Mouse (Mus musculus) liver, embryonic 12.5 days (tissue): ENCODE measurements around the gene Ggt1. TPM values are rescaled to one million over a fixed set of nuclear protein-coding genes. Genes with fewer than 3 reads are reported as not detected.

Experiments used
- ATAC-seq: fragments of 200-750 bp; cut with Nextera tagmentation; 2 replicates; pipeline ENCODE4 v1.8.0; 2017; ENCODE audit warnings: moderate number of reproducible peaks, mild to moderate bottlenecking, moderate library complexity
- H3K27ac ChIP-seq: fragments of 300-500 bp; sonication (generic); 2 replicates; pipeline ENCODE4 v1.5.1; 2016; ENCODE audit warnings: mild to moderate bottlenecking
- H3K27me3 ChIP-seq: fragments of 300-500 bp; sonication (generic); replicated peaks from 2 replicates; pipeline ENCODE4 v1.6.1; 2016; ENCODE audit warnings: mild to moderate bottlenecking, moderate library complexity
- H3K36me3 ChIP-seq: fragments of 300-500 bp; sonication (generic); 2 replicates; pipeline ENCODE4 v1.6.1; 2016; ENCODE audit warnings: mild to moderate bottlenecking, moderate library complexity
- H3K4me1 ChIP-seq: fragments of 300-500 bp; sonication (generic); 2 replicates; pipeline ENCODE4 v1.6.1; 2016
- H3K4me2 ChIP-seq: fragments of 300-500 bp; sonication (generic); 2 replicates; pipeline ENCODE4 v1.6.1; 2016; ENCODE audit warnings: mild to moderate bottlenecking, moderate library complexity
- H3K4me3 ChIP-seq: fragments of 300-500 bp; sonication (generic); 2 replicates; pipeline ENCODE4 v1.5.1; 2016; ENCODE audit warnings: mild to moderate bottlenecking, moderate library complexity
- H3K9ac ChIP-seq: fragments of 300-500 bp; sonication (generic); 2 replicates; pipeline ENCODE4 v1.6.1; 2016; ENCODE audit warnings: mild to moderate bottlenecking, moderate library complexity
- H3K9me3 ChIP-seq: fragments of 300-500 bp; sonication (generic); replicated peaks from 2 replicates; pipeline ENCODE4 v1.6.1; 2016; ENCODE audit warnings: mild to moderate bottlenecking, moderate library complexity
- WGBS: fragments of 180-500 bp; shearing (Covaris S2); methylation state at CpG from one replicate; pipeline ENCODE4 v1.1.7; 2016; ENCODE audit not compliant: insufficient replicate concordance; 5-methylcytosine and 5-hydroxymethylcytosine counted together
- polyA plus RNA-seq: library from polyadenylated mRNA; unstranded; fragments of >200 nt; fragmentation: Nextera tagmentation; extraction: Ambion mirVana; gene quantifications from 2 replicates; pipeline ENCODE4 v1.2.1, GENCODE M21; 2016

The Ggt1 gene
- polyA plus RNA-seq, 1 experiment from 2014 or later, result 2.6 TPM

- no peak overlapping the region for H3K4me2 ChIP-seq
- H3K4me1 ChIP-seq, result no peaks in the 10 kb centered on the region
- H3K4me3 ChIP-seq, result no peak overlapping the region
- H3K9ac ChIP-seq, result no peak overlapping the region
- no peaks in the 10 kb centered on the region for H3K9me3 ChIP-seq
- WGBS, result 68% methylated on average over 4 of the region's 4 CpGs
- H3K36me3 ChIP-seq, result no peaks in the 10 kb centered on the region
- no peak for ATAC-seq
- H3K27ac ChIP-seq, result no peak overlapping the region
- 0 out of 2 replicates have a peak, but pooled peaks cover 4% of the 10 kb centered on the region for H3K27me3 ChIP-seq
These were observed 45.8 kb downstream of the Ggt1 start for GRCm38 (mm10) chr10:75607253-75607652.

DNA sequence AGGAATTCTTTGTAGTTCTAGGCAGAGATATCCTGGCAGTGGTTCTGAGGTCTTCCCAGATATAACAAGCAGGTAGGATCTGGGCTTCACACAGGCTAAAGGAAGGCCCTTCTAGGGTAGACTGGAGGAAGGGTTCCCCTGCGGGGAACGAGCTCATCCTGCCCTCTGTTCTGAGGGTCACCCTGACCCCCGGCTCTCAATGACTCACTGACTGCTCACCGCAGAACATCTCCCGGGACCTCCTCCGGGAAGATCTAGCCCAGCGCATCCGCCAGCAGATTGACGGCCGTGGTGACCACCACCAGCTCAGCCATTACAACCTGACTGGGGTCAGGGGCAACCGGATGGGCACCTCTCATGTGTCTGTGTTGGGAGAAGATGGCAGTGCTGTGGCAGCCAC is 47.6 kb downstream of the Ggt1 start:
- H3K27ac ChIP-seq, result no peak overlapping the region
- H3K27me3 ChIP-seq, result 0 out of 2 replicates have a peak, but pooled peaks cover 4% of the 10 kb centered on the region
- no peak overlapping the region for H3K4me2 ChIP-seq
- H3K4me3 ChIP-seq, result no peak overlapping the region
- no peaks in the 10 kb centered on the region for H3K9me3 ChIP-seq
- 72% methylated on average over 11 of the region's 11 CpGs for WGBS
- no peak for ATAC-seq
- no peaks in the 10 kb centered on the region for H3K36me3 ChIP-seq
- no peak overlapping the region for H3K9ac ChIP-seq
- no peaks in the 10 kb centered on the region for H3K4me1 ChIP-seq

DNA sequence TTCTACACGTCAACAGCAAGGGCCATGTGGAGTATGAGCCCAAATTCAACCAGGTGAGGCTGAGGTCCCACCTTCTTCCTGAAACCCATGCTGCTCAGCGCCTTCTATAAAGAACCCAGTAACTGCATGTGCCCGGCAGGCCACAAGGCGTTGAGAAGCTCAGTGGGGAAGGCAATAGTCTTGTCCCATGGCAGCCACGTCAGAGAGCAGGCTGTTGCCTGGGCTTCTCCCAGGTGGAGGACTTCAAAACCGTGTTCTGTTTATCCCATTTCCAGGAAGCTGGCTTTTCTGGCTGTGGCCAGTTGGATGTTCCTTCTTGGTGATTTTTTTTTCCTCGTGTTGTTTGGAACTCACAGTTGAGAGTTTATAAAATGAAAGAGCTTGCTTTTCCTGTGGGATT is 49.1 kb downstream of the Ggt1 start:
- H3K4me2 ChIP-seq, result no peak overlapping the region
- 49% methylated on average over 7 of the region's 7 CpGs for WGBS
- ATAC-seq, result no peak

GRCm38 (mm10) chr10:75616044-75616443 is 54.6 kb downstream of the Ggt1 start:
- Histone ChIP-seq H3K4me3 (no peak overlapping the region), H3K4me2 (no peak overlapping the region), H3K36me3 (no peaks in the 10 kb centered on the region), H3K9me3 (no peaks in the 10 kb centered on the region), H3K4me1 (no peaks in the 10 kb centered on the region), H3K27ac (no peak overlapping the region), H3K27me3 (no peaks in the 10 kb centered on the region), H3K9ac (no peak overlapping the region)
- WGBS, result 50% methylated on average over 4 of the region's 4 CpGs
- ATAC-seq, result no peak

More for the DNA sequence above, 49.1 kb downstream of the Ggt1 start:
- H3K9ac ChIP-seq, result no peak overlapping the region
- H3K4me3 ChIP-seq, result no peak overlapping the region
- H3K27me3 ChIP-seq, result 0 out of 2 replicates have a peak, but pooled peaks cover 4% of the 10 kb centered on the region
- H3K9me3 ChIP-seq, result no peaks in the 10 kb centered on the region
- H3K36me3 ChIP-seq, result no peaks in the 10 kb centered on the region
- no peaks in the 10 kb centered on the region for H3K4me1 ChIP-seq
- no peak overlapping the region for H3K27ac ChIP-seq

DNA sequence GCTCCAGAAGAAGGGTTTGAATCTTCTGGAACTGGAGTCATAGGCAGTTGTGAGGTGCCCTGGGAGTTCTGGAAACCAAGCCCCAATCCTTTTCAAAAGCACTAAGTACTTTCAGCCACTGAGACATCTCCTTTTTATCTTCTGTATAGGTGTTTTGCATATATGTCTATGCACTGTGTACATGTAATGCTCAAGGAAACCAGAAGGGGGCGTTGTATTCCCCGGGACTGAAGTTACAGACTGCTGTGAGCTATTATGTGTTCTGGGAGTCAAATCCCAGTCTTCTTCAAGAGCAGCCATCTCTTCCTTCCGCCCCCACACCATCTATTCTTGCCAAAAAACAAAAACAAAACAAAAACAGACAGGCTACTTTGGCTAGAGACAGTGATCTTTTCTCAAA is 59.4 kb downstream of the Ggt1 start:
- Histone ChIP-seq H3K36me3 (no peaks in the 10 kb centered on the region), H3K4me2 (no peak overlapping the region), H3K9me3 (no peaks in the 10 kb centered on the region), H3K27ac (no peak overlapping the region), H3K4me3 (no peak overlapping the region), H3K9ac (no peak overlapping the region), H3K27me3 (no peaks in the 10 kb centered on the region), H3K4me1 (no peaks in the 10 kb centered on the region)
- no peak for ATAC-seq
- WGBS, result 35% methylated on average over 3 of the region's 3 CpGs

DNA sequence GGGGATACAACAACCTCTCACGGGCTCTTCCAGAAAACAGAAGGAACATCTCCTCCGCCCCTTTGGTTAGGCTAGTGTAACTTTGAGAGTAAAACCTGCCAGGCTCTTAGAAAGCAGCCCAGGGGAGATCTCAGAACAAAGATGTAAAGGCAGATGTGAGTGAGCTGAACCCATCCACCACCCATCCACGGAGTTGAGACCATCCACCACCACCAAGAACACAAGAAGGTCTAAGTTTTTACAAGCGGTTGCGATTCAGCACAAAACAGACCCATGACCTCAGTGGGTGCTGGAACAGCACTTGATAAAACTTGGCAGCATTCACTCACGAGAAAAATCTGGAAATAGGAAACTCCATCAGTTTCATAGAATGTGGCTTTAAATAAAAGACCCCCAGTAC is 64.5 kb downstream of the Ggt1 start:
- no peaks in the 10 kb centered on the region for H3K36me3 ChIP-seq
- no peak overlapping the region for H3K9ac ChIP-seq
- H3K4me1 ChIP-seq, result no peaks in the 10 kb centered on the region
- no peak overlapping the region for H3K27ac ChIP-seq
- 48% methylated on average over 6 of the region's 6 CpGs for WGBS
- no peak overlapping the region for H3K4me3 ChIP-seq
- no peaks in the 10 kb centered on the region for H3K27me3 ChIP-seq
- ATAC-seq, result no peak
- H3K9me3 ChIP-seq, result no peaks in the 10 kb centered on the region
- no peak overlapping the region for H3K4me2 ChIP-seq

DNA sequence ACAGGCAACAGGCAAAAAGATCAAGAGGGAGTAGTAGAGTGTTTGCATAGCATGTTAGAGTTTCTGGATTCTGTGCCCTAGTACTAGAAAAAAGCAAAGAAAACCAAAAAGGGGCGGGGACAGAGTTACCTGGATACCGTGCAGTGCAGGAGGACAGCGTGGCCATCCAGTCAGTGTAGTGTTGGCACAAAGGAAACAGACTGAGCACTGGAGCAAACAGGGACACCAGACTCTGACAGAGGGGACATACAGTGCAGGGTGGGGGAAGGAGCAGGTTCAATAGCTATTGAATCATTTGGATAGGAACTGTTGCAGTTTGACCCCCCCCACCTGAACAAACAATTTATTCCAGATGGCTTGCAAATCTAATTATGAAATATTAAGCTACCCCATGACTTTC is 65.6 kb downstream of the Ggt1 start:
- no peak overlapping the region for H3K4me2 ChIP-seq
- H3K4me3 ChIP-seq, result no peak overlapping the region
- no peak overlapping the region for H3K9ac ChIP-seq
- no peak for ATAC-seq
- H3K4me1 ChIP-seq, result no peaks in the 10 kb centered on the region
- 41% methylated on average over 3 of the region's 3 CpGs for WGBS
- no peaks in the 10 kb centered on the region for H3K27me3 ChIP-seq
- H3K36me3 ChIP-seq, result no peaks in the 10 kb centered on the region
- H3K27ac ChIP-seq, result no peak overlapping the region
- H3K9me3 ChIP-seq, result no peaks in the 10 kb centered on the region

DNA sequence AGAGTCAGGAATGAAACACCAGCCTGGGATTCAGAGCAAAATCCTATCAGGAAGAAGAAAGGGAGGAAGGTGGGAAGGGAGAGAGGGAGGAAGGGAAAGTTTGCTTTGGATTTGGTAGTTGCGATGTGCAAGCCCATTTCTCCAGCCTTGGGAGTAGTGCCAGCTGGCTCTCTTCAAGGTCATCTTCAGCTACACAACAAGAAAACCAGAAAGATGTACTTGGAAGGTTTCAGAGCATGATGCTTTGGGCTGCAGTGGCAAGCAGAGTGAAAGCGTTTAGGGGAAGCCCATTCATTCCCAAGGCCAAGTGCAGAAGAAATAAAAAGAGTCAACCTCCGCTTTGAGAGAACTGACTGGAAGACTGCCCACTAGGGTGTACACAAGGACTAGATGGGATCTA is 66.1 kb downstream of the Ggt1 start:
- Histone ChIP-seq H3K4me2 (no peak overlapping the region), H3K36me3 (no peaks in the 10 kb centered on the region), H3K9me3 (no peaks in the 10 kb centered on the region), H3K4me1 (no peaks in the 10 kb centered on the region), H3K9ac (no peak overlapping the region), H3K27me3 (no peaks in the 10 kb centered on the region), H3K27ac (no peak overlapping the region), H3K4me3 (no peak overlapping the region)
- WGBS, result 74% methylated on average over 3 of the region's 3 CpGs
- no peak for ATAC-seq

- ATAC-seq, result no peak
- H3K4me1 ChIP-seq, result no peaks in the 10 kb centered on the region
- H3K4me2 ChIP-seq, result no peak overlapping the region
- H3K27ac ChIP-seq, result no peak overlapping the region
- H3K9ac ChIP-seq, result no peak overlapping the region
- no peak overlapping the region for H3K4me3 ChIP-seq
- no peaks in the 10 kb centered on the region for H3K36me3 ChIP-seq
- WGBS, result 67% methylated on average over 5 of the region's 5 CpGs
- peaks cover 7% of the 10 kb centered on the region for H3K27me3 ChIP-seq
- H3K9me3 ChIP-seq, result no peaks in the 10 kb centered on the region
These were observed 71.2 kb downstream of the Ggt1 start for GRCm38 (mm10) chr10:75632633-75633032.

GRCm38 (mm10) chr10:75633048-75633447 is 71.6 kb downstream of the Ggt1 start:
- Histone ChIP-seq H3K36me3 (no peaks in the 10 kb centered on the region), H3K4me3 (no peak overlapping the region), H3K9ac (no peak overlapping the region), H3K27me3 (peaks cover 11% of the 10 kb centered on the region), H3K27ac (no peak overlapping the region), H3K4me1 (no peaks in the 10 kb centered on the region), H3K9me3 (no peaks in the 10 kb centered on the region), H3K4me2 (no peak overlapping the region)
- 0 out of 2 replicates have a peak, but pooled peaks have one; percentile 28 for ATAC-seq
- WGBS, result 73% methylated on average over 5 of the region's 5 CpGs

- H3K36me3 ChIP-seq, result no peaks in the 10 kb centered on the region
- H3K9me3 ChIP-seq, result no peaks in the 10 kb centered on the region
- H3K9ac ChIP-seq, result no peak overlapping the region
- H3K27me3 ChIP-seq, result peaks cover 13% of the 10 kb centered on the region
- no peak overlapping the region for H3K27ac ChIP-seq
- 55% methylated on average over 14 of the region's 14 CpGs for WGBS
- no peaks in the 10 kb centered on the region for H3K4me1 ChIP-seq
- no peak overlapping the region for H3K4me2 ChIP-seq
- no peak overlapping the region for H3K4me3 ChIP-seq
- ATAC-seq, result no peak
These were observed 72.3 kb downstream of the Ggt1 start for GRCm38 (mm10) chr10:75633576-75634139.

DNA sequence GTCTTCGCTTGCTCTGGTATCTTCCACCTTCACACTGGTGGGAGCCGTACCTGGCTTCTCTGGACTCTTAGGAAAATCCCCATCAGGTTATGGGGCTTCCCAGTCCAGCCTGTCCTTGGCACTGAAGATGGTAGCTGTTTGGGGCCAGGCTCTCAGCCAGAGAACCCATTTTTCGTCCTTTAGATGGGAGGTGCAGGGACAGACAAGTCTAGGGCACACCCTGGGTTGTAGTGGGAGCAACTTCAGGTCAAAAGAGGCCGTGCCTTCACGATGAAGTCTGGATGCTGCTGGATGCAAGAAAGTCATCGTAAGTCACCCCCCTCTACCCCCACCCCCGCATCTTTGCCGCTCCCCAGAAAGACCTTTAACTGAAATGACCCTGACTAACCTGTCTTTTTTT is 73.2 kb downstream of the Ggt1 start:
- ATAC-seq, result no peak
- no peak overlapping the region for H3K4me2 ChIP-seq
- no peaks in the 10 kb centered on the region for H3K9me3 ChIP-seq
- no peaks in the 10 kb centered on the region for H3K36me3 ChIP-seq
- H3K27ac ChIP-seq, result no peak overlapping the region
- H3K4me3 ChIP-seq, result no peak overlapping the region
- peaks cover 13% of the 10 kb centered on the region for H3K27me3 ChIP-seq
- 75% methylated on average over 8 of the region's 8 CpGs for WGBS
- H3K4me1 ChIP-seq, result no peaks in the 10 kb centered on the region
- no peak overlapping the region for H3K9ac ChIP-seq

- WGBS, result 62% methylated on average over 14 of the region's 14 CpGs
- Histone ChIP-seq H3K9me3 (no peaks in the 10 kb centered on the region), H3K27ac (no peak overlapping the region), H3K9ac (no peak overlapping the region), H3K4me1 (no peaks in the 10 kb centered on the region), H3K4me3 (no peak overlapping the region), H3K36me3 (no peaks in the 10 kb centered on the region), H3K4me2 (no peak overlapping the region), H3K27me3 (peaks cover 13% of the 10 kb centered on the region)
- ATAC-seq, result no peak
These were observed 73.8 kb downstream of the Ggt1 start for GRCm38 (mm10) chr10:75635019-75635692.
